Mouse (Mus musculus) hindbrain, embryonic 11.5 days (tissue): Measurements from ENCODE around the gene Znrf2. TPM values are rescaled to one million over a fixed set of nuclear protein-coding genes. Genes with fewer than 3 reads are reported as not detected.

ENCODE experiments used
- ATAC-seq: fragments of 200-750 bp; cut with Nextera tagmentation; 2 replicates; pipeline ENCODE4 v1.8.0; 2017; ENCODE audit warnings: mild to moderate bottlenecking, moderate TSS enrichment, moderate library complexity; ENCODE audit not compliant: low FRiP score
- DNase-seq: peaks from one replicate; pipeline ENCODE4 v3.0.0-alpha.2; 2015; ENCODE audit warnings: low spot score
- H3K27ac ChIP-seq: fragments of 300-500 bp; sonication (generic); 2 replicates; pipeline ENCODE4 v1.5.1; 2014; ENCODE audit warnings: mild to moderate bottlenecking, low read depth, low read length
- H3K27me3 ChIP-seq: fragments of 300-500 bp; sonication (generic); 2 replicates; pipeline ENCODE4 v1.6.1; 2014; ENCODE audit warnings: mild to moderate bottlenecking, low read length, moderate library complexity, mixed read lengths; ENCODE audit not compliant: control insufficient read depth, insufficient read depth
- H3K36me3 ChIP-seq: fragments of 300-500 bp; sonication (generic); 2 replicates; pipeline ENCODE4 v1.6.1; 2014; ENCODE audit warnings: mild to moderate bottlenecking, low read length, moderate library complexity, mixed read lengths; ENCODE audit not compliant: control insufficient read depth, insufficient read depth
- H3K4me1 ChIP-seq: fragments of 300-500 bp; sonication (generic); replicated peaks from 2 replicates; pipeline ENCODE4 v1.6.1; 2014; ENCODE audit warnings: low read length, mixed read lengths; ENCODE audit not compliant: control insufficient read depth, insufficient read depth
- H3K4me2 ChIP-seq: fragments of 300-500 bp; sonication (generic); replicated peaks from 2 replicates; pipeline ENCODE4 v1.6.1; 2014; ENCODE audit warnings: mild to moderate bottlenecking, low read depth, low read length
- H3K4me3 ChIP-seq: fragments of 300-500 bp; sonication (generic); 2 replicates; pipeline ENCODE4 v1.5.1; 2014; ENCODE audit warnings: low read depth, low read length
- H3K9ac ChIP-seq: fragments of 300-500 bp; sonication (generic); 2 replicates; pipeline ENCODE4 v1.6.1; 2014; ENCODE audit warnings: low read depth, low read length
- H3K9me3 ChIP-seq: fragments of 300-500 bp; sonication (generic); 2 replicates; pipeline ENCODE4 v1.6.1; 2016; ENCODE audit warnings: low read length; ENCODE audit not compliant: control insufficient read depth
- WGBS: fragments of 180-500 bp; shearing (Covaris S2); extraction: QIAGEN DNeasy Blood & Tissue Kit; methylation state at CpG from one replicate; pipeline ENCODE4 v1.1.7; 2014; 5-methylcytosine and 5-hydroxymethylcytosine counted together
- polyA plus RNA-seq: library from polyadenylated mRNA; unstranded; fragments of >200 nt; fragmentation: Nextera tagmentation; extraction: Ambion mirVana; gene quantifications from 2 replicates; pipeline ENCODE4 v1.2.1, GENCODE M21; 2014

Gene Znrf2
- polyA plus RNA-seq, 1 experiment from 2014 or later, result 3.6 TPM

GRCm38 (mm10) chr6:54924538-54924937, 107.8 kb downstream of the Znrf2 start:
- Histone ChIP-seq H3K9ac (no peak overlapping the region), H3K4me2 (no peak overlapping the region), H3K4me1 (no peaks in the 10 kb centered on the region), H3K36me3 (no peaks in the 10 kb centered on the region), H3K27me3 (no peaks in the 10 kb centered on the region), H3K27ac (no peak overlapping the region), H3K4me3 (no peak overlapping the region), H3K9me3 (no peaks in the 10 kb centered on the region)
- DNase-seq (no peak), ATAC-seq (no peak)
- 92% methylated on average over 16 of the region's 16 CpGs for WGBS

- 73% methylated on average over 7 of the region's 7 CpGs for WGBS
- no peak overlapping the region for H3K9ac ChIP-seq
- no peak for ATAC-seq
Observed at GRCm38 (mm10) chr6:54925736-54926440, 109.2 kb downstream of the Znrf2 start.

GRCm38 (mm10) chr6:54926899-54927298, 110.2 kb downstream of the Znrf2 start:
- Histone ChIP-seq H3K4me1 (no peaks in the 10 kb centered on the region), H3K4me3 (no peak overlapping the region), H3K27me3 (no peaks in the 10 kb centered on the region), H3K36me3 (no peaks in the 10 kb centered on the region), H3K27ac (no peak overlapping the region), H3K4me2 (no peak overlapping the region), H3K9ac (no peak overlapping the region), H3K9me3 (no peaks in the 10 kb centered on the region)
- DNase-seq (no peak), ATAC-seq (no peak)
- 83% methylated on average over 2 of the region's 2 CpGs for whole genome bisulfite sequencing

More at GRCm38 (mm10) chr6:54925736-54926440, 109.2 kb downstream of the Znrf2 start:
- no peaks in the 10 kb centered on the region for H3K9me3 ChIP-seq
- H3K27me3 ChIP-seq, result no peaks in the 10 kb centered on the region
- no peak overlapping the region for H3K27ac ChIP-seq
- no peak overlapping the region for H3K4me3 ChIP-seq
- H3K4me2 ChIP-seq, result no peak overlapping the region
- no peak for DNase-seq
- no peaks in the 10 kb centered on the region for H3K4me1 ChIP-seq
- no peaks in the 10 kb centered on the region for H3K36me3 ChIP-seq

- DNase-seq (no peak), ATAC-seq (no peak)
- H3K27me3 ChIP-seq, result no peaks in the 10 kb centered on the region
- no peaks in the 10 kb centered on the region for H3K36me3 ChIP-seq
- no peak overlapping the region for H3K27ac ChIP-seq
- H3K4me2 ChIP-seq, result no peak overlapping the region
- no peaks in the 10 kb centered on the region for H3K4me1 ChIP-seq
- H3K9me3 ChIP-seq, result no peaks in the 10 kb centered on the region
- WGBS, result 86% methylated on average over 6 of the region's 6 CpGs
- H3K4me3 ChIP-seq, result no peak overlapping the region
- no peak overlapping the region for H3K9ac ChIP-seq
Observed at GRCm38 (mm10) chr6:54927946-54928345, 111.2 kb downstream of the Znrf2 start.

- no peak overlapping the region for H3K4me3 ChIP-seq
- H3K36me3 ChIP-seq, result no peaks in the 10 kb centered on the region
- DNase-seq (no peak), ATAC-seq (no peak)
- no peak overlapping the region for H3K9ac ChIP-seq
- no peak overlapping the region for H3K27ac ChIP-seq
- no peaks in the 10 kb centered on the region for H3K9me3 ChIP-seq
- H3K27me3 ChIP-seq, result no peaks in the 10 kb centered on the region
- H3K4me2 ChIP-seq, result no peak overlapping the region
- 98% methylated on average over 4 of the region's 4 CpGs for WGBS
- H3K4me1 ChIP-seq, result no peaks in the 10 kb centered on the region
Observed at GRCm38 (mm10) chr6:54931641-54932040, 114.9 kb downstream of the Znrf2 start.

GRCm38 (mm10) chr6:54932526-54932925, 115.8 kb downstream of the Znrf2 start:
- no peaks in the 10 kb centered on the region for H3K27me3 ChIP-seq
- 91% methylated on average over 12 of the region's 12 CpGs for WGBS
- no peaks in the 10 kb centered on the region for H3K9me3 ChIP-seq
- H3K9ac ChIP-seq, result no peak overlapping the region
- no peaks in the 10 kb centered on the region for H3K4me1 ChIP-seq
- no peak overlapping the region for H3K27ac ChIP-seq
- DNase-seq (no peak), ATAC-seq (no peak)
- no peak overlapping the region for H3K4me3 ChIP-seq
- no peaks in the 10 kb centered on the region for H3K36me3 ChIP-seq
- H3K4me2 ChIP-seq, result no peak overlapping the region

GRCm38 (mm10) chr6:54933216-54933615, 116.5 kb downstream of the Znrf2 start:
- no peaks in the 10 kb centered on the region for H3K27me3 ChIP-seq
- no peak overlapping the region for H3K9ac ChIP-seq
- H3K4me2 ChIP-seq, result no peak overlapping the region
- DNase-seq (no peak), ATAC-seq (no peak)
- no peaks in the 10 kb centered on the region for H3K36me3 ChIP-seq
- H3K4me3 ChIP-seq, result no peak overlapping the region
- 85% methylated on average over 5 of the region's 5 CpGs for WGBS
- H3K9me3 ChIP-seq, result no peaks in the 10 kb centered on the region
- no peaks in the 10 kb centered on the region for H3K4me1 ChIP-seq
- no peak overlapping the region for H3K27ac ChIP-seq

- 84% methylated on average over 3 of the region's 3 CpGs for WGBS
- ATAC-seq (no peak), DNase-seq (no peak)
- no peaks in the 10 kb centered on the region for H3K27me3 ChIP-seq
- no peak overlapping the region for H3K27ac ChIP-seq
- no peaks in the 10 kb centered on the region for H3K9me3 ChIP-seq
- H3K4me2 ChIP-seq, result no peak overlapping the region
- no peaks in the 10 kb centered on the region for H3K4me1 ChIP-seq
- no peak overlapping the region for H3K9ac ChIP-seq
- no peak overlapping the region for H3K4me3 ChIP-seq
- H3K36me3 ChIP-seq, result no peaks in the 10 kb centered on the region
Observed at GRCm38 (mm10) chr6:54933866-54934265, 117.2 kb downstream of the Znrf2 start.

- no peak for DNase-seq
- H3K4me2 ChIP-seq, result no peak overlapping the region
- H3K4me1 ChIP-seq, result no peaks in the 10 kb centered on the region
- no peak overlapping the region for H3K27ac ChIP-seq
- H3K4me3 ChIP-seq, result no peak overlapping the region
- H3K9ac ChIP-seq, result no peak overlapping the region
- H3K9me3 ChIP-seq, result no peaks in the 10 kb centered on the region
- WGBS, result 88% methylated on average over 8 of the region's 8 CpGs
- no peaks in the 10 kb centered on the region for H3K27me3 ChIP-seq
- no peaks in the 10 kb centered on the region for H3K36me3 ChIP-seq
- no peak for ATAC-seq
Observed at GRCm38 (mm10) chr6:54934313-54934712, 117.6 kb downstream of the Znrf2 start.
